Mouse (Mus musculus) stomach, embryonic 14.5 days (tissue): Measurements from ENCODE around the gene Sds. TPM values are rescaled to one million over a fixed set of nuclear protein-coding genes. Genes with fewer than 3 reads are reported as not detected.

Source experiments
- ATAC-seq: fragments of 200-750 bp; cut with Nextera tagmentation; 2 replicates; pipeline ENCODE4 v1.8.0; 2017; ENCODE audit warnings: low read depth, moderate TSS enrichment; ENCODE audit not compliant: insufficient number of reproducible peaks, insufficient read depth, low FRiP score
- H3K27ac ChIP-seq: fragments of 300-500 bp; sonication (generic); 2 replicates; pipeline ENCODE4 v1.5.1; 2014; ENCODE audit warnings: mild to moderate bottlenecking, low read length, moderate library complexity, mixed read lengths
- H3K27me3 ChIP-seq: fragments of 300-500 bp; sonication (generic); 2 replicates; pipeline ENCODE4 v1.6.1; 2014; ENCODE audit warnings: low read length, control low read depth, mixed read lengths; ENCODE audit not compliant: control insufficient read depth, insufficient read depth
- H3K36me3 ChIP-seq: fragments of 300-500 bp; sonication (generic); 2 replicates; pipeline ENCODE4 v1.6.1; 2014; ENCODE audit warnings: mild to moderate bottlenecking, control low read depth, low read length, moderate library complexity, mixed read lengths; ENCODE audit not compliant: control insufficient read depth, insufficient read depth
- H3K4me1 ChIP-seq: fragments of 300-500 bp; sonication (generic); 2 replicates; pipeline ENCODE4 v1.6.1; 2014; ENCODE audit warnings: low read length, control low read depth, mixed read lengths; ENCODE audit not compliant: control insufficient read depth, insufficient read depth
- H3K4me2 ChIP-seq: fragments of 300-500 bp; sonication (generic); replicated peaks from 2 replicates; pipeline ENCODE4 v1.6.1; 2014; ENCODE audit warnings: low read depth, low read length, control low read depth
- H3K4me3 ChIP-seq: fragments of 300-500 bp; sonication (generic); 2 replicates; pipeline ENCODE4 v1.5.1; 2014; ENCODE audit warnings: low read depth, low read length, control low read depth
- H3K9ac ChIP-seq: fragments of 300-500 bp; sonication (generic); replicated peaks from 2 replicates; pipeline ENCODE4 v1.6.1; 2014; ENCODE audit warnings: low read depth, mild to moderate bottlenecking, control low read depth, low read length, moderate library complexity, mixed read lengths
- H3K9me3 ChIP-seq: fragments of 300-500 bp; sonication (generic); 2 replicates; pipeline ENCODE4 v1.6.1; 2016; ENCODE audit warnings: low read depth, low read length, control low read depth; ENCODE audit not compliant: control insufficient read depth
- WGBS: fragments of 180-500 bp; shearing (Covaris S2); extraction: QIAGEN DNeasy Blood & Tissue Kit; methylation state at CpG from one replicate; pipeline ENCODE4 v1.1.7; 2014; 5-methylcytosine and 5-hydroxymethylcytosine counted together
- polyA plus RNA-seq: library from polyadenylated mRNA; unstranded; fragments of >200 nt; fragmentation: Nextera tagmentation; extraction: Ambion mirVana; gene quantifications from 2 replicates; pipeline ENCODE4 v1.2.1, GENCODE M21; 2014

The Sds gene
- polyA plus RNA-seq, 1 experiment from 2014 or later: not detected

DNA sequence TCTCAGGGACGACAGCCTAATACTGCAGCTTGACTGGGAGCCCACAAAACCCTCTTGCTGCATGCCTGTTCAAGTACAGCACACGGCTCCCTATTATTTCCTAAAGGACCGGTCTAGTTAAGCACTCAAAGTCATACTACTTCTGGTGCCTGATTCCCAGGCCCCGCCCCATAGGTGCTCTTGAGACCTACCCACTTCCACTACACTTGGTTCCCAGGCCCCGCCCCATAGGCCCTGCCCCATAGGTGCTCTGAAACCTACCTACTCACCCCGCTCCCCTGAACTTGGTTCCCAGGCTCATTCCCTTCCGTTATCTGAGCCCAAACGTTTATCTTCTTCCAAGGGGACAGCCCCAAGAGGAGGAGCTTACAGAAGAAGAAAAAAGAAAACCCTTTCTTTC lies 11.5 kb downstream of the Sds start:
- no peak overlapping the region for H3K4me2 ChIP-seq
- no peaks in the 10 kb centered on the region for H3K9me3 ChIP-seq
- H3K27ac ChIP-seq: no peak overlapping the region
- no peak overlapping the region for H3K9ac ChIP-seq
- no peak for ATAC-seq
- H3K27me3 ChIP-seq: no peaks in the 10 kb centered on the region
- no peak overlapping the region for H3K4me3 ChIP-seq
- 80% methylated on average over 8 of the region's 8 CpGs for whole genome bisulfite sequencing
- no peaks in the 10 kb centered on the region for H3K4me1 ChIP-seq
- H3K36me3 ChIP-seq: peaks cover 19% of the 10 kb centered on the region

DNA sequence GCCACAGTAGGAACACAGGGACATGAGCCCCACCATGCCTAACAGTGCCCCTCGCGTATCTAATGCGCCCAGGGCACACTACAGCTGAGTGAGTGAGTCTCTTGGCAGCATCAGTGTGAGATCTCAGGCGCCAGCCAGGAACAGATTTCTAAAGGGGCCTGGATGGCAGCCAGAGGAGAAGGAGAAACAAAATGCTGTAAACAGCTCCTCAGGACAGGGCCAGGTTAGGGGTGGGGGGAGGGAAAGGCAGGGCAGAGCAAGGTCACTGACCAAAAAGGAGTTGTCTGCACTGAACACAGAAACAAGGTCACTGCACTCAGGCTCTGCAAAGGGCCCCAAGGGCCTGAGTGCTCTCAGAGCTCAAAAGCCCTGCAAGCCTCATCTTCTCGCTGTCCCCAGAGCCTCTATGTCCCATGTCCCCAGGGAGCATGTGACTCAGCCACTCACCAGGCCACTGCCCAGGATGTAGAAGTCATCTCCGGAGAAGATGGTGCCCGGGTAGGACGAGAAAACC lies 14.4 kb downstream of the Sds start:
- no peaks in the 10 kb centered on the region for H3K27me3 ChIP-seq
- H3K4me2 ChIP-seq: no peak overlapping the region
- H3K9ac ChIP-seq: no peak overlapping the region
- H3K4me3 ChIP-seq: no peak overlapping the region
- H3K27ac ChIP-seq: no peak overlapping the region
- H3K4me1 ChIP-seq: no peaks in the 10 kb centered on the region
- ATAC-seq: no peak
- H3K9me3 ChIP-seq: no peaks in the 10 kb centered on the region
- WGBS: 85% methylated on average over 8 of the region's 8 CpGs
- H3K36me3 ChIP-seq: peaks cover 9% of the 10 kb centered on the region; the same call in 1 of the 2 replicates

DNA sequence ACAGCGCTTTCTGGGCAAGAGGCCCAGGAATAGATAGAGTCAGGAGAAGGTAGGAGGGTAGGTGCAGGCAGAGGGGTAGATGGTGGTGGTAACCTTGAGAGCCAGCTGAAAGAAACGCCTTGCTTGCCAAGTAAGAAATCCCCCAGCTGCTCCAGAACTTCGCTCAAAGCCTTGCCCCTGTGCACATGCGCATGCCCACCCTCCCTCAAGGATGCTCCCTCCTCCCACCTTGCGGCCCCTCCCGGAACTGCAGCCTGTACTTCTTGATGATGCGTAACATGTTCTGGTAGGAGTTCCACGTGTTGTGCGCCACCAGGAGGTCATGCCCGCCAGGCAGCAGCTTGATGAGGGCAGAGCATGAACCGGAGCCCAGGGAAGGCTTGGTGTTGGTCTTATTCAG lies 16.1 kb downstream of the Sds start:
- Histone ChIP-seq H3K4me1 (no peaks in the 10 kb centered on the region), H3K27ac (no peak overlapping the region), H3K4me2 (no peak overlapping the region), H3K27me3 (no peaks in the 10 kb centered on the region), H3K36me3 (peaks cover 7% of the 10 kb centered on the region; the same call in 1 of the 2 replicates), H3K9me3 (no peaks in the 10 kb centered on the region), H3K4me3 (no peak overlapping the region), H3K9ac (no peak overlapping the region)
- WGBS: 65% methylated on average over 11 of the region's 11 CpGs
- no peak for ATAC-seq

DNA sequence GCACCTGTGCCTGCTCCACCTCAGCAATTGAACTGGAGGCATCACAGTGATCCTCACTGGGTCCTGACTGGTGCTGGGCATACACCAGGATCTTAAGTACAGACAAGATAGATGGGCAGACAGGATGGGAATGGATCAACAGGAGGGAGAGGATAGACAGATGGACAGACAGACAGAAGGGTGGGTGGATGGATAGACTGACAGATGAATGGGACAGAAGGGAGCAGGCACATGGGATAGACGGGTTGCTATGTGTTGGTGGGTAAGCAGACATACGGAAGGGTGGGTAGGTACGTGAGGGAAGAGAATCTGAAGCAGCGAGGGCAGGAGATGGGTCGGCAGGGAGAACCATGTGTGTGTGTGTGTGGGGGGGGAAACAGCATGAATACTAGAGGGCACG lies 17.1 kb downstream of the Sds start:
- H3K9ac ChIP-seq: no peak overlapping the region
- H3K4me2 ChIP-seq: no peak overlapping the region
- no peak overlapping the region for H3K4me3 ChIP-seq
- ATAC-seq: no peak
- H3K9me3 ChIP-seq: no peaks in the 10 kb centered on the region
- peaks cover 7% of the 10 kb centered on the region; the same call in 1 of the 2 replicates for H3K36me3 ChIP-seq
- 92% methylated on average over 6 of the region's 6 CpGs for WGBS
- no peak overlapping the region for H3K27ac ChIP-seq
- H3K27me3 ChIP-seq: no peaks in the 10 kb centered on the region
- no peaks in the 10 kb centered on the region for H3K4me1 ChIP-seq

DNA sequence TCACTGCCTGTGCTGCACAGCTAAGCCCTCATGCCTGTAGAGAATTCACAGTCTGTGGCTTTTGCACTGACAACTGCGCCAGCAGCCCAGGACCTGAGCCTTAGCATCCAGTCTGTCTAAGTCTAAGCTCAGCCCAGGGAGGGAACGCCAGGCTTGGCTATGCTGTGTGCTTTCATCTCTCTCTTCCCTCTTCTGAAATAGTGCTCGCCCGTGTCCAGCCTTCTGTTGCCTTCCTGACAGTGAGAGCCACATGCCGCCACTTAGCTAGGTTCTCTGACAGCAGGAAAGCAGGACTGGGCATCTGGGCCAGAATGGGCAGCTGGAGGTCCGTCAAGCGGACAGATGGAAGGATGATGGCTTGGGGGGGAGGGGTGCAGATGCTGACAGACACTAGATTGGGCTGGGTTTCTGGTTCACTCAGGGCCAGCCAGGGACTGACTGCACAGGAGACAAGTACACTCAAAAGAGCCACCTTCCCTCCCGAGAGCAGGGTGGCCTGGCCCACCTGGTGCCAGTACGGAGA lies 17.6 kb downstream of the Sds start:
- Histone ChIP-seq H3K4me1 (no peaks in the 10 kb centered on the region), H3K4me2 (no peak overlapping the region), H3K27me3 (no peaks in the 10 kb centered on the region), H3K9ac (no peak overlapping the region), H3K36me3 (peaks cover 5% of the 10 kb centered on the region; the same call in 1 of the 2 replicates), H3K4me3 (no peak overlapping the region), H3K9me3 (no peaks in the 10 kb centered on the region), H3K27ac (no peak overlapping the region)
- 87% methylated on average over 9 of the region's 9 CpGs for WGBS
- no peak for ATAC-seq

DNA sequence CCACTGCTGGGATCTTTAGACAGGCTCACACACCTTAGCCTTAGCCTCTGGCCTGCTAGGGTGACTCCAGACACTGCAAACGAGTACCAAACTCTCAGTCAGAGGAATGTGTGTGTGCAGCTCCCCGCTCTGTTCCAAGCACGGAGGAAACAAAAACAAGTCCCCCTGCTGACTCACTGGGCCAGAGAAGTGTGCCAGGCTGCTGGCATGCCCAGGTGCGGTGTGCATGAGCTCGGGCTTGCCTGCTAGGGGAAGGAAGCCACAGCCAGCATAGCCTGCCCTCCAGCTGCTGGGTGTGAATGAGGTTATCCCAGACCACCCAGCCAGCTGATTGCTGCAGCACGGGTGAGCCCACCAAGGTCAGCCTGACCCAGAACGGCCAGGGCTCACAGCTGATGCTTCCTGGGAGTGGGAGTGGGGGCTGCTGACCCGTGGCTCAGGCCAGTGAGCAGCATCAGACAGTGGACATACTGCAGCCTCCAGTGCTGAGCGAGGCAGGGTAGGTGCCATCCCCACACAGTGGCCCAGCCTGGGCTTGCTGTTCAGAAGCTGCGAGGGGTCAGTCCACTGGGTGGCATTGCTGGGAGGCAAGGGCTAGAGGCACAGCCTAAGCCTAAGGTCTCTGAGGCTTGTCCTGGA lies 18.9 kb downstream of the Sds start:
- WGBS: 79% methylated on average over 10 of the region's 10 CpGs
- H3K9me3 ChIP-seq: no peaks in the 10 kb centered on the region
- no peaks in the 10 kb centered on the region for H3K4me1 ChIP-seq
- no peak overlapping the region for H3K27ac ChIP-seq
- H3K4me2 ChIP-seq: no peak overlapping the region
- H3K4me3 ChIP-seq: no peak overlapping the region
- H3K36me3 ChIP-seq: peaks cover 3% of the 10 kb centered on the region; the same call in 1 of the 2 replicates
- no peak overlapping the region for H3K9ac ChIP-seq
- H3K27me3 ChIP-seq: no peaks in the 10 kb centered on the region
- no peak for ATAC-seq

DNA sequence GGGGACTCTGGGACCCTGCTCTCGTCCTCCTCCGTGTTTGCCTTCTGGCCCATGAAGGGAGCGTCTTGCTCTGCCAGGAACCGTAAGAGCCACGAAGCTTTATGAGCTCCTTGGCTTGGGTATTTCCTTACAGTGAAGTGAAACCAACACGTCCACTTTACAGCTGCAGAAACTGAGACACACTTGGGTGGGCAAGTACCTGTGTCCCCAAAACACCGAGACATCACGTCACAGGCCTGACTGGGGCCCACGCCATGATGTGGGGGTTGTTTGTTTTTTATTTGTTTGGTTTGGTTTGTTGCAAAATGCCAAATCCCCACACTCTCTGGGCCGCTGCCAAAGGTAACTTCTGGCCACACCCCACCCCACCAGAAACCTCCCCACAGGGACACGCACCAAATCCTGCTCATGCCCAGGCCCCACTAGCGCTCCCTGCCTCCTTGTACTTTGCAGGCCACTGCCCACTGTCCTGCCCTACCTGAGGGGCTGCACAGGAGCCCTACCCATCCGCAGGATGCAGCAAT lies 19.4 kb downstream of the Sds start:
- no peaks in the 10 kb centered on the region for H3K27me3 ChIP-seq
- WGBS: 91% methylated on average over 13 of the region's 13 CpGs
- H3K27ac ChIP-seq: no peak overlapping the region
- no peak overlapping the region for H3K9ac ChIP-seq
- no peaks in the 10 kb centered on the region for H3K4me1 ChIP-seq
- H3K4me3 ChIP-seq: no peak overlapping the region
- H3K9me3 ChIP-seq: no peaks in the 10 kb centered on the region
- peaks cover under 1% of the 10 kb centered on the region; the same call in 1 of the 2 replicates for H3K36me3 ChIP-seq
- no peak for ATAC-seq
- H3K4me2 ChIP-seq: no peak overlapping the region

DNA sequence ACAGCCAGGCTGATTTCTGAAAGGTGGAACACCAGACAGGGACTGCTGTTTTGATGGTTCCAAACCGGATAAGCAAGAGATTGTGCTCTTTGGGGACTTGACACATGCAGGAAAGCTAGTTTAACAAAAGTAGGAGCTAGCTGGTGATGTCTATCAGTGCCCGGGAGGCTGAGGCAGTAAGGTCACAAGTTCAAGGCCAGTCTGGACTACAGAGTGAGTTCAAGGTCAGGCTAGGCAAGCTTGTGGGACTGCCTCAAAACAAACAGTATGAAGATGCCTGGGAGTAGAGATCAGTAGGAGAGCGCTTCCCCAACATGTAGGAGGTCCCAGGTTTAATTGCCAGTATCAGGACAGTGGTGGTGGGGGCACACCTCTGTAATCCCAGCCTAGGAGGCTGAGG lies 20.7 kb downstream of the Sds start:
- no peaks in the 10 kb centered on the region; the same call in 1 of the 2 replicates for H3K4me1 ChIP-seq
- 84% methylated on average over 3 of the region's 3 CpGs for WGBS

More for the DNA sequence above, 20.7 kb downstream of the Sds start:
- Histone ChIP-seq H3K4me2 (no peak overlapping the region), H3K27me3 (no peaks in the 10 kb centered on the region), H3K9me3 (no peaks in the 10 kb centered on the region), H3K36me3 (no peaks in the 10 kb centered on the region; the same call in 1 of the 2 replicates), H3K9ac (no peak overlapping the region), H3K4me3 (no peak overlapping the region), H3K27ac (no peak overlapping the region)
- ATAC-seq: no peak
